Mouse (Mus musculus) stomach, embryonic 16.5 days (tissue): Measurements from ENCODE around the gene Sec31b. TPM values are rescaled to one million over a fixed set of nuclear protein-coding genes. Genes with fewer than 3 reads are reported as not detected.

Experiments
- ATAC-seq: fragments of 200-750 bp; cut with Nextera tagmentation; 2 replicates; pipeline ENCODE4 v1.8.0; 2017; ENCODE audit warnings: moderate number of reproducible peaks, moderate TSS enrichment; ENCODE audit not compliant: insufficient read depth, low FRiP score
- H3K27ac ChIP-seq: fragments of 300-500 bp; sonication (generic); 2 replicates; pipeline ENCODE4 v1.5.1; 2014; ENCODE audit warnings: low read length
- H3K27me3 ChIP-seq: fragments of 300-500 bp; sonication (generic); 2 replicates; pipeline ENCODE4 v1.6.1; 2014; ENCODE audit warnings: low read length, control low read depth, mixed read lengths; ENCODE audit not compliant: control insufficient read depth, insufficient read depth
- H3K36me3 ChIP-seq: fragments of 300-500 bp; sonication (generic); 2 replicates; pipeline ENCODE4 v1.6.1; 2014; ENCODE audit warnings: low read length; ENCODE audit not compliant: control insufficient read depth, insufficient read depth
- H3K4me1 ChIP-seq: fragments of 300-500 bp; sonication (generic); 2 replicates; pipeline ENCODE4 v1.6.1; 2014; ENCODE audit warnings: low read length, control low read depth, mixed read lengths; ENCODE audit not compliant: control insufficient read depth, insufficient read depth
- H3K4me2 ChIP-seq: fragments of 300-500 bp; sonication (generic); 2 replicates; pipeline ENCODE4 v1.6.1; 2014; ENCODE audit warnings: low read depth, low read length, mixed read lengths
- H3K4me3 ChIP-seq: fragments of 300-500 bp; sonication (generic); replicated peaks from 2 replicates; pipeline ENCODE4 v1.5.1; 2014; ENCODE audit warnings: mild to moderate bottlenecking, low read length
- H3K9ac ChIP-seq: fragments of 300-500 bp; sonication (generic); 2 replicates; pipeline ENCODE4 v1.6.1; 2014; ENCODE audit warnings: low read length
- H3K9me3 ChIP-seq: fragments of 300-500 bp; sonication (generic); replicated peaks from 2 replicates; pipeline ENCODE4 v1.6.1; 2016; ENCODE audit warnings: low read length, control low read depth; ENCODE audit not compliant: control insufficient read depth
- WGBS: fragments of 180-500 bp; shearing (Covaris S2); extraction: QIAGEN DNeasy Blood & Tissue Kit; methylation state at CpG from one replicate; pipeline ENCODE4 v1.1.7; 2014; 5-methylcytosine and 5-hydroxymethylcytosine counted together
- polyA plus RNA-seq: library from polyadenylated mRNA; unstranded; fragments of >200 nt; fragmentation: Nextera tagmentation; extraction: Ambion mirVana; gene quantifications from 2 replicates; pipeline ENCODE4 v1.2.1, GENCODE M21; 2015

Sec31b gene
- polyA plus RNA-seq, 1 experiment from 2014 or later = 0.92 TPM

- H3K4me3 ChIP-seq = no peak overlapping the region
- H3K9ac ChIP-seq = no peak overlapping the region
- ATAC-seq = no peak
- no peaks in the 10 kb centered on the region; the same call in 1 of the 2 replicates for H3K36me3 ChIP-seq
- H3K9me3 ChIP-seq = no peaks in the 10 kb centered on the region
- H3K4me1 ChIP-seq = no peaks in the 10 kb centered on the region
- H3K27me3 ChIP-seq = no peaks in the 10 kb centered on the region
- no peak overlapping the region for H3K27ac ChIP-seq
- no peak overlapping the region for H3K4me2 ChIP-seq
- 68% methylated on average over 7 of the region's 7 CpGs for WGBS
Observed at GRCm38 (mm10) chr19:44576275-44576674, 30.6 kb upstream of the Sec31b start.

GRCm38 (mm10) chr19:44567763-44568162 is 22.1 kb upstream of the Sec31b start:
- no peaks in the 10 kb centered on the region for H3K27me3 ChIP-seq
- no peak overlapping the region for H3K4me2 ChIP-seq
- H3K9me3 ChIP-seq = no peaks in the 10 kb centered on the region
- 83% methylated on average over 3 of the region's 3 CpGs for WGBS
- peaks cover 19% of the 10 kb centered on the region for H3K36me3 ChIP-seq
- H3K4me1 ChIP-seq = peaks cover 10% of the 10 kb centered on the region
- H3K27ac ChIP-seq = no peak overlapping the region
- H3K9ac ChIP-seq = no peak overlapping the region
- no peak for ATAC-seq
- no peak overlapping the region for H3K4me3 ChIP-seq

GRCm38 (mm10) chr19:44564006-44564405 is 18.3 kb upstream of the Sec31b start:
- WGBS = 88% methylated on average over 14 of the region's 14 CpGs
- Histone ChIP-seq H3K9me3 (no peaks in the 10 kb centered on the region), H3K4me2 (no peak overlapping the region), H3K27ac (no peak overlapping the region), H3K4me3 (no peak overlapping the region), H3K36me3 (peaks cover 7% of the 10 kb centered on the region; the same call in 1 of the 2 replicates), H3K27me3 (no peaks in the 10 kb centered on the region), H3K4me1 (peaks cover 10% of the 10 kb centered on the region), H3K9ac (no peak overlapping the region)
- no peak for ATAC-seq

- Histone ChIP-seq H3K4me3 (peak within 1 kb of the TSS; percentile 65), H3K36me3 (no peaks in the 10 kb centered on the region; the same call in 1 of the 2 replicates), H3K4me1 (peaks cover 10% of the 10 kb centered on the region), H3K9me3 (no peaks in the 10 kb centered on the region), H3K9ac (peak within 1 kb of the TSS; percentile 79), H3K27ac (peak within 1 kb of the TSS; percentile 66; the same call in 1 of the 2 replicates), H3K4me2 (peak within 1 kb of the TSS; percentile 68), H3K27me3 (no peaks in the 10 kb centered on the region)
- peak; percentile 96 for ATAC-seq
- WGBS = under 1% methylated on average over 33 of the region's 33 CpGs
Observed at GRCm38 (mm10) chr19:44562652-44563206, 17.1 kb upstream of the Sec31b start, which contains the start of gene Hif1an. Hif1an (plus strand) TSS chr19:44562850.

- Histone ChIP-seq H3K4me2 (peak within 1 kb of the TSS; percentile 80), H3K27ac (peak within 1 kb of the TSS; percentile 73; the same call in 1 of the 2 replicates), H3K9me3 (no peaks in the 10 kb centered on the region), H3K27me3 (no peaks in the 10 kb centered on the region), H3K4me1 (peaks cover 6% of the 10 kb centered on the region), H3K36me3 (peaks cover 11% of the 10 kb centered on the region; the same call in 1 of the 2 replicates), H3K9ac (peak within 1 kb of the TSS; percentile 98), H3K4me3 (peak within 1 kb of the TSS; percentile 78)
- WGBS = under 1% methylated on average over 50 of the region's 50 CpGs
- ATAC-seq = peak; percentile 89
Observed at GRCm38 (mm10) chr19:44554861-44555590, 9.4 kb upstream of the Sec31b start, which contains the start of gene Ndufb8. Ndufb8 (minus strand) TSS chr19:44555440.

GRCm38 (mm10) chr19:44554490-44554860 is 8.8 kb upstream of the Sec31b start:
- WGBS = 2% methylated on average over 8 of the region's 8 CpGs
- peak overlapping the region; percentile 98 for H3K9ac ChIP-seq
- H3K4me2 ChIP-seq = peak overlapping the region; percentile 80
- H3K27me3 ChIP-seq = no peaks in the 10 kb centered on the region
- peaks cover 6% of the 10 kb centered on the region for H3K4me1 ChIP-seq
- ATAC-seq = no peak
- peak overlapping the region; percentile 78 for H3K4me3 ChIP-seq
- H3K36me3 ChIP-seq = peaks cover 16% of the 10 kb centered on the region; the same call in 1 of the 2 replicates
- H3K9me3 ChIP-seq = no peaks in the 10 kb centered on the region
- H3K27ac ChIP-seq = peak overlapping the region; percentile 73; the same call in 1 of the 2 replicates

- ATAC-seq = no peak
- no peak overlapping the region for H3K27ac ChIP-seq
- peaks cover 20% of the 10 kb centered on the region; the same call in 1 of the 2 replicates for H3K36me3 ChIP-seq
- peaks cover 6% of the 10 kb centered on the region for H3K4me1 ChIP-seq
- H3K9me3 ChIP-seq = no peaks in the 10 kb centered on the region
- 89% methylated on average over 4 of the region's 4 CpGs for WGBS
- no peak overlapping the region for H3K4me2 ChIP-seq
- H3K4me3 ChIP-seq = no peak overlapping the region
- H3K27me3 ChIP-seq = no peaks in the 10 kb centered on the region
- H3K9ac ChIP-seq = no peak overlapping the region
Observed at GRCm38 (mm10) chr19:44553286-44553685, 7.6 kb upstream of the Sec31b start.

- ATAC-seq = no peak
- Histone ChIP-seq H3K9me3 (no peaks in the 10 kb centered on the region), H3K27ac (no peak within 1 kb of the TSS), H3K9ac (no peak within 1 kb of the TSS), H3K4me1 (peaks cover 6% of the 10 kb centered on the region), H3K36me3 (peaks cover 26% of the 10 kb centered on the region), H3K27me3 (no peaks in the 10 kb centered on the region), H3K4me3 (no peak within 1 kb of the TSS), H3K4me2 (no peak within 1 kb of the TSS)
- 94% methylated on average over 4 of the region's 4 CpGs for WGBS
Observed at GRCm38 (mm10) chr19:44552731-44553130, 7.1 kb upstream of the Sec31b start, which contains the start of gene Gm20538. Gm20538 (minus strand) TSS chr19:44552831.

GRCm38 (mm10) chr19:44544775-44545174 is 889 bp downstream of the Sec31b start:
- H3K27me3 ChIP-seq = no peaks in the 10 kb centered on the region; the same call in 1 of the 2 replicates
- no peak for ATAC-seq
- H3K36me3 ChIP-seq = peaks cover 13% of the 10 kb centered on the region; the same call in 1 of the 2 replicates
- H3K4me2 ChIP-seq = peak overlapping the region; percentile 74
- 4% methylated on average over 13 of the region's 13 CpGs for WGBS
- peaks cover 4% of the 10 kb centered on the region; the same call in 1 of the 2 replicates for H3K9me3 ChIP-seq
- H3K9ac ChIP-seq = no peak overlapping the region
- H3K27ac ChIP-seq = no peak overlapping the region
- 0 out of 2 replicates have a peak, but pooled peaks cover 5% of the 10 kb centered on the region for H3K4me1 ChIP-seq
- H3K4me3 ChIP-seq = peak overlapping the region; percentile 51
